Mouse (Mus musculus) spleen, adult 2 months (tissue): Measurements from ENCODE around the gene Adamts14.

Experiments
- CTCF ChIP-seq: fragments of 200-500 bp; IDR thresholded peaks from 2 replicates; pipeline ENCODE4 v1.5.1; 2011; ENCODE audit warnings: mild to moderate bottlenecking, inconsistent platforms; ENCODE audit not compliant: insufficient read depth, insufficient read length, insufficient replicate concordance; ENCODE audit errors: extremely low read depth
- POLR2A ChIP-seq: fragments of 200-500 bp; IDR thresholded peaks from 2 replicates; pipeline ENCODE4 v1.6.1; 2011; ENCODE audit warnings: low read depth, low read length, inconsistent platforms

- TF ChIP-seq CTCF (no peak), POLR2A (no peak)
These were observed 27.8 kb upstream of the Adamts14 start for GRCm38 (mm10) chr10:61300996-61301395.
